Mouse (Mus musculus): ENCODE measurements around the gene Pspc1.
"Not testable (repeated sequence)": the region's sequence is repeated elsewhere in the genome, so short reads cannot be mapped to it uniquely, and the experiment has no call there.

Gene Pspc1

DNA sequence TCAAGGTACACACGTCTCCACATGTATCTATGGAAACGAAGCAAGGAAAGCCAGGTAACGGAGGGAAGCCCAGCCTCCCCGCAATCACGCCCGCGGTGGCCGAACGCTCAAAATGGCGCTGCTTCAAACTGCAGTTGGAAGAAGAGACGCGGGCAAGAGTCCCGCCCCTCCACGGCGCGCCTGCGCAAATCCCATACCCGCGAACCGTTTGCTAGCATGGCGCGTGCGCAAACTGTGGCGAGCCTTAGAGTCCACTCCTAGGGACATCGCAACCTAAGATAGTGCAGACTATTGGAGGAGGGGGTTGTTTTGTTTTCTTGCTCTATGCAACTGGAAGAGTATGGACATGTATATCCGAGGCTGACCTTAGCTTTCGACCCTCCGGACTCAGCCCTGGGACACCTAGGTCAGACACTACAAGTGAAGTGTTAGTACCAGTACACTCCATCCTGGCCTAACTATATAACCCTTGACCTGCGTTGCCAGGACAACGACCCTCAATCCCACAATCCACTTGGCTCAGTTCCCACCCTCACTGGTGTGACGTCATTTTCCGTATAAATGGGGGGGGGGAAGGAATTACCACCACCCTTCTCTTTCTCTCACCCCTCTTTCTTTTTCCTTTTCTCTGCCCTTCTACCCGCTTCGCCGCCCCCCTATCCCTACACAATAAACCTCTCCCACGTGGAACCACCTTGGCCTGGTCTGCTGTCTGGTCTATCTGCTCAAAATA, at the start of gene Pspc1:
Pspc1 (minus strand) TSS at position 117 of the 733 bp plus-strand sequence.
- peak; percentile 92 for ATAC-seq (ENCODE audit: low TSS enrichment)

DNA sequence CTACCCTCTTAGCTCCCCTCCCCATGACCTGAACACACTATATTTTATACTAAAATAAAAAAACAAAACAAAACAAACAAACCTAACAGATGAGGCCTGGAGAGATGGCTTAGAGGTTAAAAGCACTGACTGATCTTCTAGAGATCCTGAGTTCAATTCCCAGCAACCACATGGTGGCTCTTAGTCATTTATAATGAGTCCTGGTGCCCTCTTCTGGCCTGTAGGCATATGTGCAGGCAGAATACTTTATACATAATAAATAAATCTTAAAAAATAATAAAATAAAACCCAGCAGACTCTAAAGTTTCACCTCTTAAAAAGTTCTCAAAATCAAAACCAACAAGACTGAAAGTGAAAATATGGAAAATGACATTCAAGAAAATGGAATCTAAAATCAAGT, 46.4 kb upstream of the Pspc1 start:
- no peak for ATAC-seq (ENCODE audit: low TSS enrichment)

- no peak for ATAC-seq (ENCODE audit: low TSS enrichment)
Observed at GRCm38 (mm10) chr14:56817616-56818015, 39.5 kb upstream of the Pspc1 start.

DNA sequence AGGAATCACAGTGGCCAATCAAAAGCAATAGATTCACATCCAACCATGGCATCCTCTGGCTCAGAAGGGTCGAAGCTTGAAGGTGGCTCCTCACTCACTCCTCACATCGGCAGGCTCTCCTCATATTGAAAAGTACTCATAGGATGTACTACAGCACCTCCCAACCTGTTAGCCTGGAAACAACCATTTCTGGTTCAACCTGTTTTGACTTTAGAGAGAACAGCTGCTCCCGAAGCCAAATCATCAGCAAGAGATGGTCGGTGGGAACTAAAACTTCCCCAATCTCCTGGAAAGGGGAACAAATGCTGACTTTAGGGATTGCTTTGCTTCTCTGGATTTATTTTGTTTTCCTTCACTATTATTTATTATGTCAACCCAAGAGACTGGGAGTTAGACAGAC, 39.0 kb upstream of the Pspc1 start:
- ATAC-seq (ENCODE audit: low TSS enrichment) = no peak

GRCm38 (mm10) chr14:56816541-56816940, 38.4 kb upstream of the Pspc1 start:
- ATAC-seq (ENCODE audit: low TSS enrichment) = no peak

GRCm38 (mm10) chr14:56812520-56813036, 34.5 kb upstream of the Pspc1 start:
- ATAC-seq (ENCODE audit: low TSS enrichment) = peak; percentile 39

GRCm38 (mm10) chr14:56811701-56812339, 33.7 kb upstream of the Pspc1 start, which contains the start of gene Zmym5:
Gene Zmym5 (minus strand): TSS chr14:56811716.
- peak; percentile 93 for ATAC-seq (ENCODE audit: low TSS enrichment)

DNA sequence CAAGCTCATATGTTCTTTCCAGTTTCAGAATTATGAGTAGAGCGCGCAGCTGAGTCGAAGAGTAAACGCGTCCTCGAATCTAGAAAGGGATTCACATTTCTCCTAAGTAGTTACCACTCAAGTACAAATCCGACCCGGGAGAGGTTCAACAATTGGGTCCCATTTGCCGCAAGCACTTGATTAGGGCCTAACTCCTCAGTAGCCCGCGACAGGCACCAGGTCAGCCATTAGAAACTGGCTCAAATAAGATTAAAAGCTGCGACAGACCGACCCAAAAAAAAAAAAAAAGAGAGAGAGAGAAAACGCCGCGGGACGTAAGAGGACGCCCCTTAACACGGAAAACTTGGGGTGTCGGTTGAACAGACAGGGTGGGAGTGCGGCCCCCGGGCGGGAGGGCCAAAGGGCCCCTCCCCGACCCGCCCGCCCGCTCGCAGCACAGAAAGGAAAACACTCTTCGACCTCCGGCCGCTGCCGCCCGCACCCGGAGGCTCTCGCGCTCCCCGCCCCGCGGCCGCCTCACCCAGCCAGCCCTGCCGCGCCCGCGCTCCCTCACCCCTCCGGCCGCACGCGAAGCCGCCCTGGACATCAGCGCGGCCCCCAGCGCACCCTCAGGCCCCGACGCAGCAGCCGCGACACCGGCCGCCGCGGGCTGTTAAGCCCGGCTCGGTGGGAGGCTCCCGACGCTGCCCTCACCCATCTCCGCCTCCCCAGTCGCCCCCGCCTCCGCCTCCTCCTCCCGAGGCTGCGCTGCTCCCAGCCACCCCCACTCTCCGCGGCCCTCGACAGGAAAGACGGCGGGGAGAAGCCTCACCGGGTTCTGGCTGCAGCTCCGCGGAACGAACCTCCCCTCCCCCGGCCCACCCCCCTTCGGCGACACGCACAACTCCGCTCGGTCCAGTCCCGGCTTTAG, 32.9 kb upstream of the Pspc1 start:
- peak; percentile 8; the same call in 1 of the 2 replicates for ATAC-seq (ENCODE audit: low TSS enrichment)

DNA sequence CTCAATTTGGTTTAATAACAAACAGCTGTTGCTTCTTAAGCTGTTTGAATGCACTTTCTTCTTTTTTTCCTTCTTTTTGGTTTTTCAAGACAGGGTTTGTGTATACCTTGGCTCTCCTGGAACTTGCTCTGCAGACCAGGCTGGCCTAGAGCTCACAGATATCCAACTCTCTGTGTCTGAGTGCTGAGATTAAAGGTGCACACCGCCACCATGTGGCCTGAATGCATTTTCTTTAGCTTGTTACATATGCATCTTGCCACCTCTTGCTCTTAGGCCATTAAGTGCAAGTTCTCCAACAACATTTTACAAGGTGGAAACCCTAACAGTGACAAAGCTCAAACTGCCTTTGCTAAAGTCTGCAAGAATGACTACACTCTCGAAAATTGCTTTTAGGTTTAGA, 15.1 kb upstream of the Pspc1 start:
- 0 out of 2 replicates have a peak, but pooled peaks have one; percentile 41 for ATAC-seq (ENCODE audit: low TSS enrichment)

DNA sequence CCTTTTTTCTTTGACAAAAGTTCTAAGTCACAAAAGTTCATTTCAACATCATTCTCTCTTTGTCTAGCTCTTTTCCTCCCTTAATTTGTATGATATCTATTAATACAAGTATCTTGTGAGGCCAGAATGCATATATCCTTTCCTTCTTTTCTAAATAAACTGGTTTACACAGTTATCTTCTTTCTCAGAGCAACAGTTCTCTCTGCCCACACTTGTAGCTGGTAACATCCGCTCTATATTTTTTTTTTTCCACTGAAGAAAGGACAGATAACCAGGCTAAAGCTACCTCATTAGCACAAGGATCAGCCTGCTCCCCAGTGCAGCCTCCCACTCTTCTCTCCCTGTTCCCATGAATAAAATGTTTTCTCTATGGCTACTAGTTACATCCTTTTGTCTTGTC, 6.5 kb upstream of the Pspc1 start:
- ATAC-seq (ENCODE audit: low TSS enrichment) = no peak

DNA sequence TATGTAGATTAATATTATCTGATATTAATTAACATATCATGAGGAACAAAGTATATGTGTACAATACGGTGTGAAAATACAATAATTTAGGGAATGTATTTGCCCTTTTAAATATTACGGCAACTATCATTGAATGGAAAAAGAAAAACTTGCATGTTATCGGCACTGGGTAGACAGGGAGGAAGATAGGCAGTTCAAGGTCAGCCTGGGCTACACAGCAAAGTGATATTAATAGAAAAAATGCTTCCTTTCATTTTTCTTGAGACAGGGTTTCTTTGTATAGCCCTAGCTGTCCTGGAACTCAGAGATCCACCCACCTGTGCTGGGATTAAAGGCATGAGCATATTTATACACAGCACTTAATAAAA, 801 bp upstream of the Pspc1 start:
- no peak for ATAC-seq (ENCODE audit: low TSS enrichment)

GRCm38 (mm10) chr14:56777360-56778136, 568 bp downstream of the Pspc1 start:
- ATAC-seq (ENCODE audit: low TSS enrichment) = peak; percentile 45

- no peak for ATAC-seq (ENCODE audit: low TSS enrichment)
Observed at GRCm38 (mm10) chr14:56776571-56777238, 1.4 kb downstream of the Pspc1 start.

GRCm38 (mm10) chr14:56775416-56775815, 2.7 kb downstream of the Pspc1 start:
- ATAC-seq (ENCODE audit: low TSS enrichment) = peak; percentile 24; the same call in 1 of the 2 replicates

DNA sequence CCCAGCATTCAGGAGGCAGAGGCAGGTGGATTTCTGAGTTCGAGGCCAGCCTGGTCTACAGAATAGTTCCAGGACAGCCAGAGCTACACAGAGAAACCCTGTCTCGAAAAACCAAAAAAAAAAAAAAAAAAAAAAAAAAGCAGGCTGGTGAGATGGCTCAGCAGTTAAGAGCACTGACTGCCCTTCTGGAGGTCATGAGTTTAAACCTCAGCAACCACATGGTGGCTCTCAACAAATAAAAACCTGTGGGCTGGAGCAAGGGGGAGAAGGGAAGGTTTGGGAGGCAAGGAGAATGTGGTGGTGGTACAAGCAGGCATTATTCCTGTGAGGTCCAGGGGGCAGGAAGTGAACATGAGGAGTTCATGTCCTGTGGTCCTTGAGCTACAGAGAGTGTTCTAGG, 11.7 kb downstream of the Pspc1 start:
- ATAC-seq (ENCODE audit: low TSS enrichment) = not testable (repeated sequence)

DNA sequence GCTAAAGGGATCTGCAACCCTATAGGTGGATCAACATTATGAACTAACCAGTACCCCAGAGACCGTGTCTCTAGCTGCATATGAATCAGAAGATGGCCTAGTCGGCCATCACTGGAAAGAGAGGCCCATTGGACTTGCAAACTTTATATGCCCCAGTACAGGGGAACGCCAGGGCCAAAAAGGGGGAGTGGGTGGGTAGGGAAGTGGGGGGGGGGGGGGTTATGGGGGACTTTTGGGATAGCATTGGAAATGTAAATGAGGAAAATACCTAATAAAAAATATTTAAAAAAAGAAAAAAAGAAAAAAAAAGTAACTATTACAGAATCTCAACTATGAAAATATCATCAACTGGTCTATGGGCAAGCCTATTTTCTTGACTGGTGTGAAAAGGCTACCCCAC, 13.0 kb downstream of the Pspc1 start:
- not testable (repeated sequence) for ATAC-seq (ENCODE audit: low TSS enrichment)

- ATAC-seq (ENCODE audit: low TSS enrichment) = no peak
Observed at GRCm38 (mm10) chr14:56751282-56751681, 26.8 kb downstream of the Pspc1 start.

- ATAC-seq (ENCODE audit: low TSS enrichment) = no peak
Observed at GRCm38 (mm10) chr14:56740175-56740574, 37.9 kb downstream of the Pspc1 start.

- no peak for ATAC-seq (ENCODE audit: low TSS enrichment)
Observed at GRCm38 (mm10) chr14:56726493-56726892, 51.6 kb downstream of the Pspc1 start.

- no peak for ATAC-seq (ENCODE audit: low TSS enrichment)
Observed at GRCm38 (mm10) chr14:56705687-56706086, 72.4 kb downstream of the Pspc1 start.

GRCm38 (mm10) chr14:56702644-56703043, 75.5 kb downstream of the Pspc1 start:
- no peak for ATAC-seq (ENCODE audit: low TSS enrichment)
